Mouse (Mus musculus) testis, adult 2 months (tissue): Measurements from ENCODE around the gene Clec3b.

Source experiments
- CTCF ChIP-seq: fragments of 200-500 bp; IDR thresholded peaks from 2 replicates; pipeline ENCODE4 v1.5.1; 2012; ENCODE audit warnings: low read depth, mild to moderate bottlenecking, inconsistent platforms, low read length, moderate library complexity; ENCODE audit not compliant: control insufficient read depth, insufficient read depth, insufficient replicate concordance
- POLR2A ChIP-seq: fragments of 200-500 bp; IDR thresholded peaks from 2 replicates; pipeline ENCODE4 v1.6.1; 2012; ENCODE audit warnings: low read depth, mild to moderate bottlenecking, inconsistent platforms, low read length, moderate library complexity; ENCODE audit not compliant: control insufficient read depth

- TF ChIP-seq CTCF (no peak), POLR2A (no peak)
Observed at GRCm38 (mm10) chr9:123186151-123186550, 35.4 kb downstream of the Clec3b start.
